Mouse (Mus musculus) adrenal gland, postnatal 4 days (tissue): ENCODE measurements around the gene Nudt15. TPM values are rescaled to one million over a fixed set of nuclear protein-coding genes. Genes with fewer than 3 reads are reported as not detected.
A peak's percentile ranks its signal among the peaks of the same experiment; 100 is the strongest.

Experiments
- DNase-seq, 2 experiments: peaks; one replicate each; pipeline ENCODE4 v3.0.0; 2021 to 2022; ENCODE audit warnings: low spot score in 2 of 2, mixed read lengths in 2 of 2
- total RNA-seq, 2 experiments: library from RNA; stranded (reverse); gene quantifications; 2 replicates each; pipeline ENCODE4 v1.2.3; 2021

Nudt15 gene
- total RNA-seq, 2 experiments from 2014 or later, result 5.0 to 7.0 TPM

DNA sequence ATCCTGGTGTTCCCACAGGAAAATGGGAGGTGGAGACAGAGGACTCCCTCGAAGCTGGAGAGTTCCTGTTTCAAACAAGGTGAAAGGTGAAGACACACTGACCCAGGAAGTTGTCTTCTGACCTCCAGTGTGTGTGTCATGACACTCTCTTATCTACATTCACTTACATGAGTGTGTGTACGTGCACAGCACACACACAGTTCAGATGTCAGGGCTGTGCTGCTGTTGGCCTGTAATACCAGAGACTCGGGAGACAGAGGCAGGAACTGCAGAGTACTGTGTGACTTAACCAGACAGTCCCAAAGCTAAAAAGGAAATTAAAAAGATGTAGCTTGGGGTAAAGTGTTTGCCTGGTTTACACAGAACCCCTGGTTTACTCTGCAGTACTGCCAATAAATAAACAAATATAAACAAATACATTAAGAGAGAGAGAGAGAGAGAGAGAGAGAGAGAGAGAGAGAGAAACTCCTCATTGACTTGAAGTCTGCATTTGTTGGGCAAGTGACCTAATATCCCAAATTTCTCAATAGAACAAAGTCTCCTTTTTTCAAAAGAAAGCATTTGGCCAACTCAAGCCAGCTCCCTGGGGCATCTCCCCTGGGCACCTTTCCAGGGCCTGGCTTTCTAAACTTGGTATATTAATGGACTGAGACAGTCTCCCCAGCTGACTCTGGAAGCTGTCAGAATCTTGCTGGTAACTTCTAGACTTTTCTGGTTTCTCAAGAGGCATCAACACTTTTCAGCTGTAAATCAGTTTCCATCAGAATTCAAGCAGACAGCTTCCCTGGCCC, 74.2 kb downstream of the Nudt15 start:
- DNase-seq, result peak in 1 of 2 experiments; percentile 30

DNA sequence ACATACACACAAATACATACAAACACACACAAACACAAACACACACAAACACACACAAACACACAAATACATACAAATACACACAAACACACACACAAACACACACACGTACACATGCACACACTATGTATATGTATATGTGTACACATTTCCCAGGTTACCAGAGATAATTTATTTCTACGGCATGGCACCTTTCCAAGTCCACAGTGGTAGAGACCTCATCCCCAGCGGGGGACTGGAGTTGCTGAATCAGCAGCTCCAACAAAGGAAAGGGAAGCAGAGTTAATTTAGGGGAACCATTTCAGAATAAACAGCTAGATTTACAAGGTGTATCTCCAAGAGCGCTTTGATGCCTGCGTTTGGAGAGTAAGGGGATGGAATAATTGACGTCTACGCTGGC, 75.8 kb downstream of the Nudt15 start:
- DNase-seq, result no peak

DNA sequence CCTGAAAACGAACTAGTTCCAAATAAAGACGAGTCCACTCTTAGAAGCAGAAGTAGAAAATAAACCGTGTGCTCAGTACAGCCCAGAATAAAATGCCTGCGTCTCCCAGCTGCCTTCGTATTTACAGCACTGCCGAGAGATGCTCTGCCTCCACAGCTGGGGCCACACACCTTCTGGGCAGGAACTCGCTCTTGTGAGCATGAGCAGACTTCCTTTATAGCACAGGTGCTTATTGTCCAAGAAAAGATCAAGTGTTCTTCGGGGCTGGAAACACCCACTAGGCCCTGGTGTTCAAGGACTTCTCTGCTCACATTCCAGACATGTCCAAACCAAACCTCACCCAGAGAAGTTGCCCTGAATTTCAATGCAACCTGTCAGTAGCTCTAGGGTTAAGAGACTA, 77.4 kb downstream of the Nudt15 start:
- no peak for DNase-seq

DNA sequence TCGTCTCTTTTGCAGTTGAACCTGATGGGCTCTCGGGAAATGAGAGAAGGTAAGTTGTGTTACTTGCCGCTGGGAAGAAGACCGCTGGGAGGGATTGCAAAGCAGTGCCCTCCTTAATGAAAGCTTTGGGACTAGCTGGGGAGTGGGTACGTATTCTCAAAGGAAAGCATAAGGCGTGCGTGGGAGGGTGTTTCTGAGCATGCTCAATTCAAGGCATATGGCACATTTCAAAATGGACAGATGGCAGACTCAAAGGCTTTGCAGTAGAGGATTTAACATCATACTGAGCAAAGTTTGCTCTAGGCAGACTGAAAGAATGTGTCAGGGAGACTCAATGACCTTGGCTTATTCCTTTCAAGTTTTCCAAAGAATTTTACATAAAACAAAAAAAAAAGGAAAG, 78.5 kb downstream of the Nudt15 start:
- DNase-seq, result no peak

Other genes starting within 250 kb of the Nudt15 start
- 10 to 100 TPM; 16.1 to 23.7 TPM for gene Rb1, start 222.4 kb downstream of the Nudt15 start, total RNA-seq
- 100 to 1,000 TPM; 885 to 908 TPM for gene Itm2b, start 163.0 kb downstream of the Nudt15 start, total RNA-seq
- gene Med4, start 38.2 kb downstream of the Nudt15 start, total RNA-seq, result 10 to 100 TPM; 36.2 to 38.5 TPM
- 100 to 1,000 TPM; 205 to 240 TPM for gene Sucla2, start 22.9 kb downstream of the Nudt15 start, total RNA-seq
- gene Gm21750, start 113.0 kb upstream of the Nudt15 start, total RNA-seq, result not detected